Mouse (Mus musculus) thymus, adult 2 months (tissue): Measurements from ENCODE around the gene Sept9.

Experiments used
- CTCF ChIP-seq: fragments of 200-500 bp; IDR thresholded peaks from 2 replicates; pipeline ENCODE4 v1.5.1; 2012; ENCODE audit warnings: mild to moderate bottlenecking, control low read depth, low read length, moderate library complexity, borderline replicate concordance; ENCODE audit not compliant: control insufficient read depth, poor library complexity, insufficient read depth; ENCODE audit errors: extremely low read depth
- POLR2A ChIP-seq: fragments of 200-500 bp; IDR thresholded peaks from 2 replicates; pipeline ENCODE4 v1.6.1; 2012; ENCODE audit warnings: mild to moderate bottlenecking, low read length, control low read depth, moderate library complexity; ENCODE audit not compliant: control insufficient read depth, poor library complexity, insufficient read depth; ENCODE audit errors: extremely low read depth

- TF ChIP-seq POLR2A, result no peak
- TF ChIP-seq CTCF, result no peak
Observed at GRCm38 (mm10) chr11:117263096-117263808, 63.8 kb downstream of the Sept9 start.
